Mouse (Mus musculus) thymus, adult 2 months (tissue): ENCODE data around the gene Col25a1.

Source experiments
- CTCF ChIP-seq: fragments of 200-500 bp; IDR thresholded peaks from 2 replicates; pipeline ENCODE4 v1.5.1; 2012; ENCODE audit warnings: mild to moderate bottlenecking, control low read depth, low read length, moderate library complexity, borderline replicate concordance; ENCODE audit not compliant: control insufficient read depth, poor library complexity, insufficient read depth; ENCODE audit errors: extremely low read depth
- POLR2A ChIP-seq: fragments of 200-500 bp; IDR thresholded peaks from 2 replicates; pipeline ENCODE4 v1.6.1; 2012; ENCODE audit warnings: mild to moderate bottlenecking, low read length, control low read depth, moderate library complexity; ENCODE audit not compliant: control insufficient read depth, poor library complexity, insufficient read depth; ENCODE audit errors: extremely low read depth

DNA sequence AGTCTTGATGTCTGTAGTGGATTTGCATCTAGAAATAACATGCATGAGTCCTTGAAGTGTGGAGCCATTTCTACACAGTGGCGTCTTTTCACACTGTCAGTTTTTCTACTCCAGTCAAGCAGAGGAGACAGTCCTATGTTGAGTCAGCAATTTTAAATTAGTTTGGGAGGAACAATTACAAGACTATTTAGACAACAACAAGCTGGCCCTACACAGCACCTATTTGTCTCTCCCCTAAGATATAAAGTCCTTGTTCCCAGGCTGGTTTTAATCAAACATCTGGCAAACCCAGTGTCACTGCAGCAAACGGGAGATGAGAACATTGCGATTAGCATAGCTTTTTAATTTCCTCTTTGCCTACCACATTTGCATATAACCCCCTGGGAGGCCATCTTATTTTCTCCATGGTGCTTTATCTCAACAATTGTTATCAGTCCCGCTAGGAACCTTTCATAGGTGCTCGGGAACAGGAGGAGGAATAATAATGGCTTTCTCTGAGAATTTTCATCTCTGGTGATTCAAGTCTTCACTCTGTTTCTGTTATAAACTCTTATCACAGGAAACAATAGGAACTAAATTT is 37.1 kb upstream of the Col25a1 start:
- no peak for TF ChIP-seq CTCF
- no peak for TF ChIP-seq POLR2A
